Mouse (Mus musculus) cortical plate, adult 2 months (tissue): ENCODE results near the gene Zpbp. TPM values are rescaled to one million over a fixed set of nuclear protein-coding genes. Genes with fewer than 3 reads are reported as not detected.
A peak's percentile ranks its signal among the peaks of the same experiment; 100 is the strongest.

Experiments
- H3K27ac ChIP-seq: fragments of 200-500 bp; 2 replicates; pipeline ENCODE4 v1.5.1; 2012; ENCODE audit warnings: low read length, control low read depth, inconsistent platforms; ENCODE audit not compliant: insufficient read depth
- H3K4me1 ChIP-seq: fragments of 200-500 bp; 2 replicates; pipeline ENCODE4 v1.6.1; 2011; ENCODE audit warnings: low read length; ENCODE audit not compliant: control insufficient read depth, insufficient read depth
- H3K4me3 ChIP-seq: fragments of 200-500 bp; 2 replicates; pipeline ENCODE4 v1.5.1; 2011; ENCODE audit warnings: mild to moderate bottlenecking, low read length, control low read depth; ENCODE audit not compliant: insufficient read depth
- CTCF ChIP-seq: fragments of 200-500 bp; IDR thresholded peaks from 2 replicates; pipeline ENCODE4 v1.5.1; 2011; ENCODE audit warnings: mild to moderate bottlenecking, control low read depth, low read length; ENCODE audit not compliant: insufficient read depth; ENCODE audit errors: extremely low read depth
- POLR2A ChIP-seq: fragments of 200-500 bp; IDR thresholded peaks from 2 replicates; pipeline ENCODE4 v1.6.1; 2011; ENCODE audit warnings: mild to moderate bottlenecking, low read length, control low read depth; ENCODE audit not compliant: insufficient read depth; ENCODE audit errors: extremely low read depth
- polyA plus RNA-seq: library from polyadenylated mRNA; depleted of rRNA; stranded (reverse); fragments of >200 nt; gene quantifications from 2 replicates; pipeline ENCODE4 v1.2.3, GENCODE M21; 2012; rRNA removed

The Zpbp gene
- 0.40 and 0.49 TPM in 2 replicates for polyA plus RNA-seq

DNA sequence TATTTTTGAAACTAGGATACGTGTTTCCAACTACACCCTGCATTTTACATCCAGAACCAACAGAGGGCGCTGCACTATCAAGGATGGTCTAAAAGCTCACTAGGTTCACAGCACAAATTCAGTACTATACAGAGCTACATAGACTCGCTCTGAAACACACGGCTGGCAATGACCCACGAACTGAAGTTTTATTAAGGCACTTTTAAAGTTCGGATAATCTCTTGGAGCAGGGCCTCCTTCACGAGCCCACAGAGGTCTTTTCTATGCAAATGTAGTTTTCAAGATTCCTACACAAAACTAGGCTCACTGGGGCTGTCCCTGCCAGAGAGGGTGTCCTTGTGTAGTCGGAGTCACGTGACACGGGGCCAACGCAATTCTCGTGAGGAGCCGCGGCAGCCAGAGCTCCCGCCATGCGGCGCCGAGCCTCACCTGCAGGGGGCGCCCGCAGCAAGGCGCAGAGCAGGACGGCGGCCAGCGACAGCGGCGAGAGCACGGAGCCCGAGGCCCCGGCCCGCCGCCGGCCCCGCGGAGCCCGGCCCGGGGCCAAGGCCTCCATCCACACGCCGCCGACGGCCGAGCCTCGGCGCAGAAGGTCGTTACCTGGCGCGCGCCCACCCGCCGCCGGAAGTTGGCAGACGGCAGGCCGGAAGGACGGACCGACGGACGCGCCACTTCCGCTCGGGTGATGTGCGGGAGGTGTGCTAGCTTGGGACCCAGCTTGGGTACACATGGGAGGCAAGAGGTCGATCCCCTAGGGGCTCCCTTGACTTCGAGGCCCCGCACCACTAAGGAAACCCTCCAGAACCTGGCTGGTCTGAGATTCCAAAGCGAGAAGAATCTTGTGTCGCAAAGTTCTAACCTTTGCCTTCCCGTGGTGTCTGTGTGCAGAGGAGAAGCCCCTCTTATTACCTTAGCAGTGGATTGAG lies at the start of gene Zpbp, which contains the start of gene Spata48:
Zpbp (minus strand) TSS at position 774 of the 926 bp plus-strand sequence.
Spata48 (plus strand) TSS at position 460 of the 926 bp plus-strand sequence.
- no peak within 1 kb of the TSS for H3K27ac ChIP-seq
- no peaks in the 10 kb centered on the region for H3K4me1 ChIP-seq
- peak within 1 kb of the TSS; percentile 49 for H3K4me3 ChIP-seq
- peak; percentile 62 for TF ChIP-seq POLR2A
- TF ChIP-seq CTCF, result peak; percentile 66; the same call in 1 of the 2 replicates

DNA sequence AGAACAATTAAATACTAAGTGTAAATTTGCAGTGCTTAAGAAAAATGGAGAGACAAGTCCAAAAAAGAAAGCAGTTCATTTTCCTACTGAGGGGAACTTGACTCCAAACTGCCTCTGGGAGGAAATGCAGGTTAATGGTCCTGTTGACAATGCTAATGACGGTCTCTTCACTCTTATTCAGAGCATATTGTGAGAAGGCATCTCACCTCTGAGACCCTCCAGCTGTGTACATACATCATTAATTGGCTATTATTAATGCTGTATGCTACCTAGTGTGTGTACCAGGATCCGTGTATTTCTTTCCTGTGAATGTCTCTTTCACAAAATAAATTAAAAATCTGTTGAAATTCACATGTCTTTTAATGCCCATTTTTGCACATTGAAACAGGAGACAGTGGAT lies 47.2 kb upstream of the Zpbp start:
- Histone ChIP-seq H3K27ac (no peak overlapping the region), H3K4me1 (no peaks in the 10 kb centered on the region), H3K4me3 (no peak overlapping the region)
- TF ChIP-seq POLR2A, result no peak
- no peak for TF ChIP-seq CTCF

DNA sequence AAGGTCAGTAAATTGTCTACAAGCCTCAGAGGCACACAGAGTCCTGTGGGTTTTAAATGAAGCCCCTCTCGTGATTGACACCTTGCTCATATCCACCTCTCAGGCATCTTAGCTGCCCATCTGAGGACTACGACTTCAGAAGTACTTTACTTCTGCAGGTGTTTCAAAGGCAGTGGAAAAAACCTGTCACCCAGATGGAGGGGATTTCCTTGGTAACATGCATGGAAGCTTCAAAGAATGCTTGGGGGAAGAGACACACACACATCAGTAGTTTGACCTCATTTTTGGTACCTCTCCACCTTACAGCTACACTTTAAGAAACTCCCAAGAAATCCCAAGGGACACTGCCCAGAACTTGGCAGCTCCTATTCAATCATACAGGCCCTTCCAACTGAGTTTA lies 44.0 kb upstream of the Zpbp start:
- no peaks in the 10 kb centered on the region for H3K4me1 ChIP-seq
- no peak overlapping the region for H3K27ac ChIP-seq
- TF ChIP-seq CTCF (no peak), POLR2A (no peak)
- no peak overlapping the region for H3K4me3 ChIP-seq

DNA sequence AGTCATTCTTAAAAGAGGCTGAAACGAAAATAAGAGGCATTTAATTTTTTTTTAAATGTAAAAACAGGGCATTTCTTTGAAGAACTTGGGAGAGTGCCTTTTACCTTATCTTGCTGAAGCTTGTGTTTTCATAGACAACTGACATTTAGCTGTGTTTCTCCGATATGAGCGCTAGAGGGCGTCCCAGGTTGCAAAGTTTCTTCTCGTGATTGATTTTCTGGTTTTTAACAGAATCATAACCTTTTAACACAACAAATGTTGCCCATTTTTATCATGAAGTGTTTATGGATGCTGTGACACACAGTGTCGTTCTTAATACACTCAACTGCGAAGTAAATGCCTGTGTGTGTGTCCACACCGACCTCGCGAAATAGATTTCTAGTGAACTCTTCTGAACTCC lies 37.7 kb upstream of the Zpbp start:
- Histone ChIP-seq H3K4me1 (no peaks in the 10 kb centered on the region), H3K27ac (no peak overlapping the region), H3K4me3 (no peak overlapping the region)
- TF ChIP-seq CTCF, result peak; percentile 49; the same call in 1 of the 2 replicates
- TF ChIP-seq POLR2A, result no peak

DNA sequence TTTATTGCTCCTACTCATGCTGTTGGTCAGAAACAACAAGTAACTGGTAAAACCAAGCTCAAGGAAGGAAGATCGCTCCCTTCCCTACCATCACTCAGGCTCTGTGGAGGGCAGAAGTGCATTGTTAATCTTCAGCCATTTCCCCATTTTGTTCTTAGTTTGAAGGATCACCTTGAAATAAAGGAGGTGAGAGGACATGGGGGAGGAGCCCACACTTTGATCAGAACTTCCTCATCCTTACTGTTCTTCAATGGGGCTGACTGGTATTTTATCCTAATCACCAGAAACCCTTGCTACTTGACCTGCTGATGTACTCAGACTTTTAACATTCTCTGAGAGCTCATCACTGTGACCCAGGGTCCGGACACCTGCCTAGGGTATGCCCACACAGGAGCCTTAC lies 33.5 kb upstream of the Zpbp start:
- no peak for TF ChIP-seq CTCF
- no peak for TF ChIP-seq POLR2A
- H3K27ac ChIP-seq, result no peak overlapping the region

DNA sequence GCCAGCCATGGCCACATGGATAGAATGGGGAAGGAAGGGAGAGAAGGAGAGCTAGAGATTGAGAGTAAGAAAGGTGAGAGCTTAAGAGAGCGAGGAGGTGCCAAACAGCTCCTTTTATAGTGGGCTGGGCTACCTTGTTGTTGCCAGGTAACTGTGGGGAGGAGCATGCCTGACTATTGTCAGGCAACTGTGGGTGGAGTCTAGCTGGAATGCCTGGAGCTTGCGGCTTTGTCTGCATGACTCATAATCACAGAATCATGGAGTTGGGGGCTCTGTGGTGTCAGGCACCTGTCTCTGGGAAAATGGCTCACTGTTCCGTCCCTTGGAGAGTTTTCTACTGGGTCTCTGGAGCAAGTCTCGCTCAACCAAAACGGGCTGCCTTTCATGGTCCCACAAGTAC lies 29.8 kb upstream of the Zpbp start:
- H3K27ac ChIP-seq, result no peak overlapping the region
- no peak overlapping the region for H3K4me3 ChIP-seq
- TF ChIP-seq POLR2A (no peak), CTCF (no peak)
- H3K4me1 ChIP-seq, result no peaks in the 10 kb centered on the region

More for the DNA sequence above, 33.5 kb upstream of the Zpbp start:
- no peaks in the 10 kb centered on the region for H3K4me1 ChIP-seq
- H3K4me3 ChIP-seq, result no peak overlapping the region

DNA sequence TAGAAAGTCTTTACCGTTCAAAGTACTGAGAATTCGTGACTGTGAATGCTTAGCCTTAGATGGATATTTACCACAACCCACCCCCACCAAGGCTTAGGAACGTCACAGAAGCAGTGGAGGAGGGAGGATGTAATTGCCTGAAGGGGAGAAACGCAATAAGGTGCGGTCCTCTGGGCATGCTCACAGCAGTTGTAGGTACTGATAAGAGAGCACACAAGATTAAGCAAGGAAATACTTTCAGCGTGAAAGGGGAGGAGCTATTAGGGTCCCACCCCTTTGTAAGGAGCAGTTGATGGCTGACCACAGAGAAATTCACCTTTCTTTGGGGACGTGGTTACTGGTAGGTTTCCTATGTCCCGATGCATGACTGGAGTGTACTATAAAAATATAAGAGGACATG lies 22.2 kb upstream of the Zpbp start:
- TF ChIP-seq CTCF (no peak), POLR2A (no peak)
- Histone ChIP-seq H3K4me3 (no peak overlapping the region), H3K27ac (no peak overlapping the region), H3K4me1 (no peaks in the 10 kb centered on the region)

DNA sequence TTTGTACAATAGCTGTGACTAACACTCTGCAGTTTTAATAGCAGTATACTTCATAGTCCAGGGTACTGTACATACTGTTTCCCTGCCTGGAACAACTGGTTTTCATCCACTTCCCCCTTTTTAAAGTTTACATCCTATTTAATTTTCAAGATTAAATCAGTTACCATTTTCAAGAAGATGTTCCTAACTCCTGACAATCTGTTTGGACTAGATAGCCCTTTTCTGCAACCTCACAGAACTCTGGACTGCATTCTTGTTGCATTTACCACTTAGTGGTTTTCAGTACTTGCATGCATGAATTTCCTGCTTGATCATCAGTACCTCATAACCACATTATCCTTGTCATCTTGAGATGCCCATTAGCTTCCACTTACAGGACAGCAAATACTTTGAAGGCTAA lies 6.7 kb upstream of the Zpbp start:
- no peak overlapping the region for H3K4me3 ChIP-seq
- H3K27ac ChIP-seq, result no peak overlapping the region
- no peaks in the 10 kb centered on the region for H3K4me1 ChIP-seq
- TF ChIP-seq POLR2A (no peak), CTCF (no peak)

DNA sequence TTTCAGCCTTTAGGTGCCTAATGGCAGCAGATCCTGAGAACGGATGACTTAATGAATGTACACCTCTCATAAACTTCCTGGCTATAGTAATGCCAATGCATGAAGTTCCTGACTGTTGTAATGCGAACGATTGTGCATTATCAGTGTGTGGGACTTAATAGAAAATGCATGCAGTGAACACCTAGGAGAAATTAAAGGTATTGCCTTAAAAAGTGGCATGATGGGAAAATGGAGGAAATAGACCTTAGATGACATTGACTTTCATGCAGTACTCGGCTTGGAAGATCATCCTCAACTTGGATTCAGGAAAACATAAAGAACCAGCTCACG lies 318 bp upstream of the Zpbp start:
- TF ChIP-seq POLR2A, result no peak
- no peak for TF ChIP-seq CTCF
- no peak overlapping the region for H3K27ac ChIP-seq
- no peaks in the 10 kb centered on the region for H3K4me1 ChIP-seq
- H3K4me3 ChIP-seq, result peak overlapping the region; percentile 49

DNA sequence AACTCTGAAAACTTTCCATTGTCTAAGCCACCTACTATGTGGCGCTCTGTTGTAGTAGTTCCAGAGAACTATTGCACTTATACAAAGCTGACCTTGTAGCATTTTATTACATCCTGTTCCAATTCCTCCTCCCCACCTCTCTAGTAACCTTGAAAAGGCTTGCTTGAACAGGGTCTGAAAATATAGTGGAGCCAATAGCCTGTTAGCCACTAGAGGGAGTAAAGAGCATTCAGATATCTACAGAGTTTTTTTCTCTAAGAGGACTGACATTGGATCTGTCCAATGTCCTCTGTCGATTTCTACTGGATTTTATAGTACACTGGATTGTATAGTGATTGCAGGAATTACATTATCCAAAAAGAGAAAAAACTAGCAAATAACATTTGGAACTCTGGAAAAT lies 7.2 kb downstream of the Zpbp start:
- no peak for TF ChIP-seq CTCF
- TF ChIP-seq POLR2A, result no peak
- Histone ChIP-seq H3K27ac (no peak overlapping the region), H3K4me3 (no peak overlapping the region), H3K4me1 (no peaks in the 10 kb centered on the region)

DNA sequence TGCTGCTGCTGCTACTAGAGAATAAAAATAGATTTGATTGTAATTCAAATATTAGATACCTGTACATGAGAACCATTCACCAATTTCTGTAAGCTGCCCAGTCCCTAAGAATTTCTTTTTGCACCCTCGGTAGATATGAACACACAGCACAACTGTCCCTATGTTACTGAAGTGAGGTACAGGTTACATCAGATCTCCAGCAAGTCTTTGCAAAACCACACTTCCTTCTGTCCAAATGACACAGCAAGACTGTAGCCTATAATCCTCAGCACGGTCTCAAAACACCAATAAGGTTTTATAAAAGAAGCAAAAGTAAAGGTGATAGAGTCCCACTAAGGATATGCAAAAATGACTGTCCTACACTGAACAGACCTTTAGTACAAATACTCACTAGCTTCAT lies 44.9 kb downstream of the Zpbp start:
- H3K4me1 ChIP-seq, result no peaks in the 10 kb centered on the region
- H3K27ac ChIP-seq, result no peak overlapping the region
- no peak for TF ChIP-seq POLR2A
- no peak for TF ChIP-seq CTCF
- no peak overlapping the region for H3K4me3 ChIP-seq
